Mouse (Mus musculus) monocyte, adult 2 months (primary cell): ENCODE measurements around the gene Nab2.

Experiments used
- DNase-seq, 2 experiments: peaks; one replicate each; pipeline ENCODE4 v3.0.0; 2022; ENCODE audit warnings: low spot score in 2 of 2, low read depth in 1 of 2

Nab2 gene

DNA sequence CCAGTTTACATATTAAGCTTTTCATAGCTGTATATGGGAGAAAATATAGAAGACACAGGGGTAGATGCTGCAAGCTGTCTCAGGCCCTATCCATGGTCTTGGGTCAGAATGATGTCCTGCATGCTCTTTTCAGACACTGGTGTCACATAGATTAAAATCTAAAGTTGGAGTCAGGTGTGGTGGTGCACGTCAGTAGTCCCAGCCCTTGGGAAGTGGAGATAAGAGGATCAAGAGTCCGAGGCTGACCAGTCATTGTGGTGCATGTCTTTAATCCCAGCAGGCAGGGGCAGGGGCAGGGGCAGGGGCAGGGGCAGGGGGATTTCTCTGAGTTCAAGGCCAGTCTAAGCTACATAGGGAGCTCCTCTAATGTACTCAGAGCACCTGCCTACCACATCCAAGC is 22.6 kb downstream of the Nab2 start:
- DNase-seq, result no peak

DNA sequence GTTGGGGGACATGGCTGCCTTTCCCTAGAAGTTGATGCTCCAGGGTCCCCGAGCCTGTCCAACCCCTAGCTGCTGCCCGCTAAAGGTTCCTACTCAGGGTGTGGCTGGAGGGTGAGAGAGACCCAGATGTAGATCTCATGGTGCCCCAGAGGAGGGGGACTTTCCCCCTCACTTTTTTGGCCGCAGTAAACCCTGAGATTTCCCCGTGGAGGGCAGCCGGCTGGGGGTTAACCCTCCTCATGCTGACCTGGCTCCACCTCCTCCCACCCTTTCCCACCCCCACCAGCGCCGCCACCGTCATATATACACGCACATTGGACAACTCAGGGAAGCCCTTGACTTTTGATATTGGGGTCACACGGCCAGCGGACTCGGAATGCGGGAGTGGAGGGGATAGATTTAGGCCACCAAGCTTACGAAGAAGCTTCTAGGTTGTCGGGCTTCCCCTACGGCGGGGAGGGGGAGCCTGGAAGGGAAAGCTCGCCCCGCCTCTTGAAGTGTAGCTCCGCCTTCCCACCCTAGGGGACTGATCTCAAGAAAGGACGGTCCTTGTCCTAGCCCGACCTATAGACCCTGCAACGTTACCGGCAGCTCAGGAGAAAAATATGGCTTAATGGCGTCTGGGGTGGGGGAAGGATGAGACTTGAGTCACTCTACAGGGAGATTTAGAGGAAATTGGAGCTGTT is 24.7 kb downstream of the Nab2 start:
- DNase-seq, result peak in 1 of 2 experiments; percentile 77

DNA sequence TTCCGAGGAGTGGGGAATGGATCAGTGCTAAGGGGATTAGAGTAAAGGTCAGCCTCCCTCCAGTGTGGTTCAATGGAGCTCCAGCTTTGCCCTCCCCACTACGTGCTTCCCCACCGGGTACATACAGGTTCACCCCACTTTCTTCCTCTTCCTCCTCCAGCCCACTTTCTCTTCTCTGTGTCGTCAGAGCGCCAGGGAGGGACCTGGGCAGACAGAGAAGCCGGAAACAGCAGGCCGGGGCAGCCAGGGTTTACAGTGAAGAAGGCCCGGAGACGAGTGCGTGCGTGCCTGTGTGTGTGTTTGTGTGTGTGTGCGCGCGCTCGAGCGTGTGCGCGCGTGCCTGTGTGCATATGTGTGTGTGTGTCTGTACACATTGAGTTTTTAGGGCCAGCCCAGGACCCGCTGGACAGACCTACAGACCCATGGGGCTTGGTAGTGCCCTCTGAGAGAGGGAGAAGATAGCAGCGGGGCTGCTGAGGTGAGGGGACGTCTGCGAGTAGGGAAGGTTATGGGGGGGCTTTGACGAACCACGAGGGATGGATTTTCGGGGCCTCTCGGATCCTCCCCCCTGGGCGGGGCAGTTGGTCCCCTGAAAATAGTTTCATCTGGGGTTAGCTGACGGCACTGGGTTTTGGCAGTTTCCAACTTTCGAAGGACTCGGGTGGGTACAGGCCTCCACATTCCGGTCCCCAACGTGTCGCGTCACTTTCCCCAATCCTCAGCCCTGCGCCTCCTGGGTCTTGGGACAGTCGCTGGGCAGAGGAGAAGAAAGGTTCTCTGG is 25.4 kb downstream of the Nab2 start, which contains the start of gene Stat6:
Gene Stat6 (plus strand): TSS at position 215 of the 781 bp plus-strand sequence.
- DNase-seq, result peak; percentile 67 to 85

DNA sequence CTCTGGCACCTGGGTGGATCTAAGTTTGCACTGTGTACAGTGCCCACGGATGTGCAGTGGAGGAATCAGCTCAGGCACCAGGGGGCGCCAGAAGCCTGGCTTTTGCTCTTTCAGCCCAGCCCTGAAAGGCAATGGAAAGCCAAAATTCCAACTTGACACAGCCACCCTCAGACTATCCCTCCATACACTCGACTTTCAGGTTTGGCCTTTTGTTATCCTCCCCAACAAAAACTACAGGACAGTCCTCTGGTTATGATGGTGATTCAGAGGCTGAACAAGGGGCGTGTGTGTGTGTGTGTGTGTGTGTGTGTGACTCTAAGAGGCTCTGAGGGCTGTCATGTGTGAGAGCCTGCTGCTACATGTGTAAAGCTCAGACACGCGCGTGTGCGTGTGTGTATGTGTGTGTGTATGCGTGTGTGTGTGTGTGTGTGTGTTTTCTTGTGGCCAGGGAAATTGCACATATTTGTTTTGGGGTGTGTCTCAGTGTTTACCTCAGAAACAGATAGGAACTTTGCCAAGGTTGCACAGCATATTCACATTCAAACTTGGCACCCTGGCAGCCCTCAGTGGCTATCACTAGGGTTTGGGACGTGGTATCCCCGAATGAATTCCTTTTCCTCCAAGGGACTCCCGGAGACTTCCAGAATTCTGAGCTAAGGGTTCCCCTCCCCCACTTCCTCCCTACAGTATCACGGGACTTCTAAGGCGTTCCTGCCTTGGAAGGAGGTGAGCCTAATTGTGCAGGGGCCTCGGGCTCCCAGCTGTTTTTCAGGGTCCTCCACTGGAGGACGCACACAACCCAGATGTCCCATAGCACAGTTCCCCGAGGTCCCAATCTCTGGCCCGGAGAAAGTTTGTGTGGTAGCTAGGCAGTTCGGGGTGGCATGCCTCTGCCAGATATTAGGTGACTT is 26.3 kb downstream of the Nab2 start:
- DNase-seq, result peak in 1 of 2 experiments; percentile 72

DNA sequence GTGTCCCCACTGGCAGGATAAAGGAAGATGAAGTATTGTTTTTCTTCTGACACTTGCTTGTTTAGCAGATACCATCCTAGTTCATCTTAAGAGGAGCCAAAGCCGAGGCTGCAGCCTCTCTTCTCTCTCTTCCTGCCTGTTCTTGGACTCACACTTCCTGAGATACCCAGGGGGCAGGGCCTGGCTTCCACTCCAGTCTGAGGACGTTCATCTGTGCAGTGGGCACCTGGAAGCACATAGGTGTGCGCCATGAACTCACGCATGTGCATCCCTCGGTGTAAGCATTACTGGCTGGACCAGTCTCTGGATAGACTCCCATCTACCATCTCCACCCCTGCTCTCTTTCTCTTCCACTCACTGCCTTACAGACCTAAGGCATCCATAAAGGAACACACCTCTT is 27.9 kb downstream of the Nab2 start:
- no peak for DNase-seq

DNA sequence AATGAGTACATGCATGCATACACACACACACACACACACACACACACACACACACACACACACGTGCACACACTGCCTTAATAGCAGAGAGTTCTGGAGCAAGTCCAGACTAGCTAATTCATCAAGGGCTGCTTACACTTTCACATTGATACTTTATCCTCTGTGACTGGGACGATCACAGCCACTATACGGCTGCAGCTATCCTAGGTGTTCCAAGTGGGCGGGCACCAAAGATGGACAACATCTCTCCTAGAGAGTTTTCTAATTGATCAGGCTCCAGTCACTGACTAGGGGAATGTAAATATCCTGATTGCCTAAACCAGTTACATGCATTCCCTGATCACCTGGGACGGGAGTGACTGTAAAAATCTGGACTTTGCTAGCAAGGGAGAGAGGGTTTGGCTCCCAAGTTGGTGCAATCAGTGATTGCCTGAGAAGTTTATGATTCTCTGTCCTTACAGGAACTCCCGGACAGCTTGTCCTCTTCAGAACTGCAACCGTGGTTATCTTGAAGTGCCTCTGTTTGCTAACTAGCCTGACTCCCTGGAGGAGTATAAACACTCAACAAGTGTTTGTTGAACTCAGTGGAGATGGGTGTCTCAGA is 35.6 kb downstream of the Nab2 start:
- DNase-seq, result no peak

DNA sequence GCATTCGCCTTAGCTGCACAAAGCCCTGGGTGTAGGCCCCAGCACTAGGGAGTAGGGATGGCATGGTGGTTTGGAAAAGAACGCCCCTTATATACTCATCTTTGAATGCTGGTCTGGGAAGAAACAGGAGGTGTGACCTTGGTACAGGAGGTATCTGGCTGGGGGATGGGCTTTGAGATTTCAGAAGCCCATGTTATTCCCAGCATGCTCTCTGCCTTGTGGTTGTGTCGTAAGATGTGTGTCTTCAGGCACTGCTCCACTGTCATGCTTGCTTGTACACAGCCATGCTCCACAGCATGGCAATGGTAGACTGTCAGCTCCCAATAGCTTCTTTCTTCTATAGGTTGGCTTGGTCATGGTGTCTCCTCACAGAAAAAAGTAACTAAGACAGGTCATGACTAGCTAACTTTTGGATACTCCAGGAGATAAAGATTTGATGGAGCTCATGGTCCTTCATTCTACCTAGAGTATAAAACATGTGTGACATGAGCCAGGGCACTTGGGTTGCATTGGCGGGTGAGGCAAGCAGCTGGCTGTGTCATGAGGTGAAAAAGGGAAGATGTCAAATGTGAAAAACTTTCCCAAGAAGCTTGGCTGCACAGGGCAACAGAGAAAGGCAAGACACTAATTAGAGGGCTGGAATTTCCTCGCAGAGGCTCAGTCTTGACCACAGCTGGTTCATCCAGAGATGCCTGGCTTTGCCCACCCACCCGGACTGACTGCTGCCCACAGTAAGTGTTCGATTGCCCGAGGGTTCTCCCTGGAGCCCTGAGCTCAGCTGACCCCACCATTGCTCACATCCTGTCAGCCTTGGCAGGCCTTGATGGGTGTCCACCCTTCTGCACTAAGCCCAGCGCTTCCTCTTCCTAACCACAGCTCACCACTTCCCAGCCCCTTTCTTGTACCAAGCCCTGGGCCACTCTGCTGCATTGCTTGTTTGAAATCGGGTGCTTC is 36.8 kb downstream of the Nab2 start:
- peak; percentile 81 to 82 for DNase-seq

DNA sequence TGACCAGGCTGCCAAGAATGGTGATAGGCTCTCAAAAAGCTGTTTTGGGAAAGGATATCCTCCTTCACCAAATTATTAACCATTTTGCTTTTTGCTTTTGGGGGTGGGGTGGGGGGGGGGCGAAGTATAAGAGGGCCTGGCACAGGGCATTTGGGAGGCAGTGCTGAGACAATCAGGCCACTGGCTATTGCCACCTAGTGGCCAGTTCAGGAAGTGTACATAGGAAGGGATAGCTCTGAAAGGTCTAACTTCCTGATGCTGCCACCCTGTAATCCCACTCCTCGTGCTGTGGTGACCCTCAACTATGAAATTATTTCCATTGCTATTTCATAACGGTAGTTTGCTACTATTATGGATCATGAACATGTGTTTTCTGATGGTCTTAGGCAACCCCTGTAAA is 41.9 kb downstream of the Nab2 start:
- no peak for DNase-seq

DNA sequence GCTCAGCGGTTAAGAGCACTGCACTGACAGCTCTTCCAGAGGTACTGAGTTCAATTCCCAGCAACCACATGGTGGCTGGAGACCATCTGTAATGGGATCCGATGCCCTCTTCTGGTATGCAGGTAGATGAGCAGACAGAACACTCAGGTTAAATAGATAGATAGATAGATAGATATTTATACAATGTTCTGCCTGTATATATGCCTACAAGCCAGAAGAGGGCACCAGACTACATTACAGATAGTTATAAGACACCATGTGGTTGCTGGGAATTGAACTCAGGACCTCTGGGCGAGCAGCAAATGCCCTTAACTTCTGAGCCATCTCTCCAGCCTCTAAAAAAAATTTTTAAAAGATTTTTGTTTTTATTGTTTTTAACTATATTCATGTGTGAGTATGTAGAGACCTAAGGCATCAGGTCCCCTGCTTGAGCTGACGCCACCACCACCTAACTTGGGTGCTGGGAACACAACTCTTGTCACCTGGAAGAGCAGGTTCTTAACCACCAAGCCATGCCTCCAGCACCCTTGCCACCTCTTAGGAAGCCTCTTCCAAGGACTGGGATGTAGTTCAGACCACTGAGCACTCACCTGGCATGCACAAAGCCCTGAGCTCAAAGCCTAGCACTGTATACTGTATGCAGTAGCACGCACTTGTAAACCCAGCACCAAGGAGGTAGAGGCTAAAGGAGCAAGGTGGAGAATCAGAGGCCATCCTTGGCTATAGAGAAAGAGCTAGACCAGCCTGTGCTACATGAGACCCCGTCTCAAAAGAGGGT is 44.7 kb downstream of the Nab2 start:
- no peak for DNase-seq

DNA sequence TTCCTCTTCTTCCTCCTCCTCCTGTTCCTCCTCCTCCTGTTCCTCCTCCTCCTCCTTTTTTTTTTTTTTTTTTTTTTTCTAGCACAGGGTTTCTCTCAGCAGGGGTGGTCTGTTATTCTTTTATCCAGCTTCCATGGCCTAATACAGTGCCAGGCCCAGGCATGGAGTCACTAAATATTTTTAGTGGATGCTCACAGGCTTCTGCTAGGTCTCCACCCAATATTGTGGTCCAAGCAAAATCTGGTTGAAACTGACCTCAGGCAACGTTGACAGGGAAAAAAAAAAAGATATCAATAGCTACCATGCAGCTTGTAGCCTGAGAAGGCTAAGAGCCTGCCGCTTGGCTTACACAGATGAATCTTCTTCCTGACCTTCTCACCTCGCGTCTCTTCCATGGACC is 45.7 kb downstream of the Nab2 start:
- DNase-seq, result no peak

DNA sequence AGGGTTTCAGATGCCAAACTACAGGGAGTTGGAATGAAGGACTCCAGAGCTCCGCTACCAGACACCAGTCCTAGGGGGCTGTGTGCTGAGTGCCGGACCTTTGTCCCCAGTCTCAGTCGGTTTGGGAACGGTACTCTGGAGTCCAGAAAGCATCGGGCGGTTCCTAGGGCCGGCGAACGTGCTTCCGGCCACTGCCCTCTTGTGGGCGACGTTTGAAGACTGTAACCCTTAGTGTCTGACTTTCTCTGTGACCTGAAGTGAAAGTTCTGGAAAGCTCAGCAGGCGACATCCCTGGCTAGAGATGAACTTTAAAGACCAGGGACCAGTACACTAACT is 46.3 kb downstream of the Nab2 start:
- DNase-seq, result no peak

DNA sequence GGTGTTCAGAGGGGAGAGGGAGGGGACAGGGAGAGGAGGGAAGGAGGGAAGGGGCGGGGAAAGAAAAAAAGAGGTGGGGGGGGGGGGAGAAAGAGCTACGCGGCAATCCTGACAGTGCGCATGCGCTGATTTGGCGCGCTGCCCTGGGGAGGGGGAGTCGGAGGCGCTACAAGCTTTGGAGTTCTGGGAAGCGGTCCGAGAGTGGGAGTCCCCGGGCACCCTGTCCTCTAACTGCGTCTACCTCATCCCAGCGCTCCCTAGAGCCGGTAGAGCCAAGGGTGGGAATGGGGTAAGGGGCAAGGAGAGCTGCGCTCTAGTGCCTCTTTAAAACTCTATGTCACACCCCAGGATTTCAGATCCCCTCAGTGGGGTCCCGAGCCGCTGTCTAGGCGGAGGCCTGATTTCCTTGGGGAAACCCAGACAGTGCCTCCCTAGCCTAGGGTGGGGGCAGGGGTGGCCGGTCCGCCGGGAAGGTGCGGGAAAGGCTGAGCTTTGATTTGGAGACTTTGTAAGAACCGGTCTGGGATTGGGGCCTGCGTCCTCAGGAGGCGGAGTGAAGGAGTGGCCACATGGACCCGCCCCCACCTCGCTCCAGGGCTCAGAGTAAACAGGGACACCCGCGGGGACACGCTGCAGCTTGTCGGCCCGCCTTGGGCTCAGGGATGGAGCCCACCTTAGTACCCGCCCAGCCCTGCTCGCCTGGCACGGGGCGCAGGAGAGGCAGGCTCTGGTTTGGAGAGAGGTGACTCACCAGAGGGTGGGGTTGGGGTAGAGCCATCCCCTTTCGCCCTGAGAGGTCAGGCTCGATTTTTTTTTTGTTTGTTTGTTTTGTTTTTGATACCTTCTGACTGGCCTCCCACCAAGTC is 46.9 kb downstream of the Nab2 start:
- DNase-seq, result peak in 1 of 2 experiments; percentile 78

DNA sequence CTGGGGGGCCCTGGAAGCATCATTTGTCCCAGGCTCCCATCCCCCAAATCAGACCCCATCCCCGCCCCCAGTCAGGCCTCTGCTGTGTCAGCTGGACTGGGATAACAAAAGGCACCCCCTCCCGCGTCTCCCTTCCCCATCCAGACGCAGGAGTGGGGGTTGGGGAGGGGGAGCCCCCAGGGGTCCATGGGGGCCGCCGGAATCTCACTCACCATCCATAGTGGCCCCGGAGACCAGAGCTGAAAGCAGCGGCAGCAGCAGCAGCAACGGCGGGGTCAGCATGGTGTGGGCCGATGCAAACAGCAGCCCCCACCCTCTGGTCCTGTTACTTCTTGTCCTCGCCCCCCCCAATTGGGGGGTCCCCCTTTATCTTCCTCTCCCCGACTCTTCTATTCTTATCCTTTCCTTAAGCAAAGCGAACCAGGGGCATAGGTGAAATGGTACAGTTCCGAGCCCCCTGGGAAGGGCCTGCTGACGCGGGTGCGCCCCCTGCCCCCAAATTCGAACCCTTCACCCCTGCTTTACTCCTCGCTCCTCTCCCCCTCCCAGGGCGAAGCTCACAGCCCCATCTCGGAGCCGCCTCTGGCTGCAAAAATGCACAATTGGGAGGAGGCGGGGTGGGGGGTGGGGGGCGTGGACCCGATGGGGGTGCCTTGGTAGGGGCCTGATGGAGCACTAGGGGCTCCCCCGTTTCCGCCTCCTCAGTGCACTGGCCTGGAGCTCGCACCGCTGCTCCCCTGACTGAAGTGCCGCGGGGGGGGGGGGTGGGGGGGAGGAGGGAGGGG is 47.8 kb downstream of the Nab2 start, which contains the start of gene Lrp1:
Gene Lrp1 (minus strand): TSS at position 743 of the 785 bp plus-strand sequence.
- no peak for DNase-seq

DNA sequence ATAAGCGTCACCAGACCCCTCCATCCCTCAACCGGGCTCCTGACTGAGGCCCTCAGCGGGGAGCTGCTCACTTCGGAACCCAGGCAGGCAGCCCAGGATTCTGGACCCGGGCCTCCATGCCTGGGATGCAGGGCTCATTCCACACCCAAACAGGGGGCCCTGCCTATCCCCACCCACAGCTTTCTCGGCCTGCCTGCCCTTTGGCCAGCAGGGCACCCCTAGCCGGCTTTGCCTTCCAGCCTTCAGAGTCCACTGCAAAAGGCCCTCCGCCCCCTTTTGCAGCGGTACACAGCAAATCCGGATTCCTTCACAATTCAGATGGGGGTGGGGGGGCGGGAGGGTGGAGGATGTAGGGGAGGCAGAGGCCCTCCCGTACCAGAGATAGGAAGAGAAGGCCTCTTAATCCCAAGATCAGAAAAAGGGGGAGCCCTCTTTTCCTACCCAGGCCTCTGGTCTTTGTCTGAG is 48.4 kb downstream of the Nab2 start:
- DNase-seq, result no peak

DNA sequence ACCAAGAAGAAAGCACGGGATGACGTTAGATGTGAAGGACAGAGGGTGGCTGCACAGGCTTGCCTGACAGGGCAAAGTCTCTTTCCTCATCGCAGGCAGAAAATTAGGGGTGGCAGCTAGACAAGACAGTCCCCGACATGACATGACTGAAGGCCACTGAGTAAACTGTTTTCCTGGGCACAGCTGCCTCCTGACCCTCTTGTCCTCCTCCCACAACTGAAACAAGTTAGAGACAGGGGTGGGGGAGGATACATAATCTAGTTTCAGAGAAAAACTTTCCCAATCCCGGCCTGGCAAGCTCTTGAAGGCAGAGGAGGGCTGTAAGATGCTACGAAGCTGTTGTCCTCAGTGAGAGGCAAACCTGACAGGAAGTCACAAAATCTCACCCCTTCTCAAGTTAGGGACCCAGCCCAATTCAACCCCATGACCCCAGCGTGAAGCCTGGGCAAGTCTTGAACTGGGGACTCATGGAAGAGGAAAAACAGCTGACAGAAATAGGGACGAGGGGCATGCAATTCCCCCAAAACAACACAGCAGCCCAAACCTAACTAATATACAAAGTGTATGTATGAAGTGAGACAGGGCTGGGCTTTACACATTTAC is 49.1 kb downstream of the Nab2 start:
- no peak for DNase-seq

DNA sequence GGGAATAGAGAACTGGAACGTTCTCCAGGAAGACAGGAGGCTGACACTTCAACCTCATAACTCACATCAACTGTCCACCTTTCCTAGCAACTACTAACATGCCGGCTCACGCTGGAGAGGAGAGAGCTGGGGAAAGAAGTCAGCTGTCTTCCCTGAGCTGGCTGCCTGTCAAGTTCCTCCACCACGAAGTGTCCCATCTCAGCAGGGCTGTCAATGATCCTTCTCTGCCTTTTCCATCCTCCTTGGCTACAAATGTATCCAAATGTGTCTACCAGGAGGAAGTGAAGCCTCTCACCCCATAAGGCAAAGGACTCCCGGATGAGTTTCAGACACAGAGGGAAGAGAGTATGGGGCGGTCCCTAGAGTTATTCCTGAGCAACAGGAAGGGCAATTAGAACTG is 50.2 kb downstream of the Nab2 start:
- no peak for DNase-seq

DNA sequence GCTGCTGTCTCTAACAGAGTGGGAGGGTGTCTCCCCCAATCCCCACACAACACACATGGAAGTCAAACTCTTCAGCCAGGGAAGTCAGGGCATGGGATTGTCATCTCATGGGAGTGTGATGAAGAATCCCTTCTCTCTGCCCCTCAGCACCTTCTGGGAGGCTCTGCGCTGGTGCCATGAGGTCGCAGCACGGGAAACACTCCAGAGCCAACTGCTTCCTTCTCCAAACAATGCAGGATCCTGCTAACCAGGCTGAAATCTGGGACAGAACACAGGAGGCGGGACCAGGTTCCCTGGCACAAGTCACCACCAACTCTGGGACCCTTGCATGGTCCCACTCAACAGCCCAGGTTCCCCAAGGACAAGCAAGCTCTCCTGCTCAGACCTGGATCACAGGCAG is 51.1 kb downstream of the Nab2 start:
- DNase-seq, result no peak
